Mouse (Mus musculus) small intestine, adult 2 months (tissue): ENCODE results near the gene Pam16. TPM values are rescaled to one million over a fixed set of nuclear protein-coding genes. Genes with fewer than 3 reads are reported as not detected.

Source experiments
- H3K27ac ChIP-seq: fragments of 200-500 bp; 2 replicates; pipeline ENCODE4 v1.5.1; 2012; ENCODE audit warnings: low read depth, low read length, control low read depth, inconsistent platforms; ENCODE audit not compliant: insufficient read depth
- H3K27me3 ChIP-seq: fragments of 200-500 bp; 2 replicates; pipeline ENCODE4 v1.6.1; 2012; ENCODE audit warnings: mild to moderate bottlenecking, moderate library complexity, low read length, inconsistent platforms; ENCODE audit not compliant: control insufficient read depth, insufficient read depth
- H3K36me3 ChIP-seq: fragments of 200-500 bp; 2 replicates; pipeline ENCODE4 v1.6.1; 2012; ENCODE audit warnings: mild to moderate bottlenecking, low read length, control low read depth, inconsistent platforms; ENCODE audit not compliant: control insufficient read depth, insufficient read depth
- H3K4me1 ChIP-seq: fragments of 200-500 bp; 2 replicates; pipeline ENCODE4 v1.6.1; 2012; ENCODE audit warnings: low read length, inconsistent platforms, mixed read lengths; ENCODE audit not compliant: control insufficient read depth, insufficient read depth, insufficient read length
- H3K4me3 ChIP-seq: fragments of 200-500 bp; 2 replicates; pipeline ENCODE4 v1.5.1; 2012; ENCODE audit warnings: low read depth, mild to moderate bottlenecking, control low read depth, inconsistent platforms, low read length, moderate library complexity
- CTCF ChIP-seq: fragments of 200-500 bp; IDR thresholded peaks from 2 replicates; pipeline ENCODE4 v1.5.1; 2012; ENCODE audit warnings: low read depth, mild to moderate bottlenecking, control low read depth, inconsistent platforms, low read length, moderate library complexity, mixed read lengths; ENCODE audit not compliant: insufficient replicate concordance, insufficient read length; ENCODE audit errors: extremely low read depth
- POLR2A ChIP-seq: fragments of 200-500 bp; IDR thresholded peaks from 2 replicates; pipeline ENCODE4 v1.6.1; 2012; ENCODE audit warnings: low read depth, mild to moderate bottlenecking, control low read depth, inconsistent platforms, low read length, moderate library complexity
- WGBS: fragments of 180-500 bp; shearing (Covaris S2); methylation state at CpG from one replicate; pipeline ENCODE4 v1.1.7; 2018; 5-methylcytosine and 5-hydroxymethylcytosine counted together
- polyA plus RNA-seq: library from polyadenylated mRNA; depleted of rRNA; stranded (reverse); fragments of >200 nt; gene quantifications from 2 replicates; pipeline ENCODE4 v1.2.3, GENCODE M21; 2012

The Pam16 gene
- polyA plus RNA-seq, 1 experiment, result 8.7 TPM

DNA sequence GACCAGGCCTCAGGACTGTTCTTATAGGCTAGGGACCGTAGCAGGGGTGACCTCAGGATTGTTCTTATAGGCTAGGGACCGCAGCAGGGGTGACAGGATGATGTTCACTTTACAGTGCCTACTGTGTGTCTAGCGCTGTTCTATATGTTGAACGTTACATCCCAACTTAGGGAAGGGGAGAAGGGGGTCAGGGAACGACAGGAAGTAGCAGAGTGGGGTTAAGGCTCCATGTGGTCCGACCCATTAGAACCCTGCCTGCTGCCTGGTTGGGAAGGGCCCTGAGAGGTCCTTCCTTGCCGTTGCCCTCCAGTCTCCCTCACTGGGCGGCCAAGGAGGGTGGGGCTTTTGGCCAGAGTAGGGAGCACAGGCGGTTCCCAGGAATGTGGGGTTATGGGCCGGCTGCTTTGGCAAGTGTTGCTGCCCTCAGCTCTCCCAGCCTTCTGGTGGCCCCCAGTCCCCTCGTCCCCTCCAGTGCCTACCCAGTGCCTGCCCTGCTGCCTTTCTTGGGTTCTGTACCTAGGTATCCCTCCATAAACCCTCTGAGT, 20.4 kb downstream of the Pam16 start:
- Histone ChIP-seq H3K4me3 (no peak overlapping the region), H3K36me3 (no peaks in the 10 kb centered on the region), H3K27me3 (no peaks in the 10 kb centered on the region), H3K4me1 (peaks cover 34% of the 10 kb centered on the region), H3K27ac (no peak overlapping the region)
- TF ChIP-seq POLR2A (no peak), CTCF (no peak)
- 70% methylated on average over 11 of the region's 11 CpGs for WGBS

DNA sequence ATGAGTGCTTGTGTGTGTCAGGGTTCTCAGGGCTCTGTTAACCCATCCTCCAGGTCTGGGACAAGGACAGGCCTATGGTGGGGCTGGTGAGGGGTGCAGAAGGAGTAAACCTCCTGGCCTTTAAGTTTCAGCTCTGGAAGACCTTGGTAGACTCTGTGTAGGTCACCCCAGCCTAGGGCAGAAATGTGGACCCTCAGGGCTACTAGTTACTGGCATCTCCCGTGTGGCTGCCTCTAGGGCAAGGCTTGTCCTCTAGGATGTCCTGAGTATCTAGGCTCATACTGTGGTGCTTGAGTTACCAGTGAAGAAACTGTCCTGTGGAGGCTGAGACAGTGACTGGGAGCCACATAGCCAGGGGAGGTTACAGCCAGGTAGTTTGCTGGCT, 21.3 kb downstream of the Pam16 start:
- no peak for TF ChIP-seq CTCF
- no peak for TF ChIP-seq POLR2A
- Histone ChIP-seq H3K4me1 (peaks cover 34% of the 10 kb centered on the region), H3K27ac (no peak overlapping the region), H3K27me3 (no peaks in the 10 kb centered on the region), H3K36me3 (no peaks in the 10 kb centered on the region), H3K4me3 (no peak overlapping the region)
- 84% methylated on average over 1 of the region's 1 CpGs for whole genome bisulfite sequencing

DNA sequence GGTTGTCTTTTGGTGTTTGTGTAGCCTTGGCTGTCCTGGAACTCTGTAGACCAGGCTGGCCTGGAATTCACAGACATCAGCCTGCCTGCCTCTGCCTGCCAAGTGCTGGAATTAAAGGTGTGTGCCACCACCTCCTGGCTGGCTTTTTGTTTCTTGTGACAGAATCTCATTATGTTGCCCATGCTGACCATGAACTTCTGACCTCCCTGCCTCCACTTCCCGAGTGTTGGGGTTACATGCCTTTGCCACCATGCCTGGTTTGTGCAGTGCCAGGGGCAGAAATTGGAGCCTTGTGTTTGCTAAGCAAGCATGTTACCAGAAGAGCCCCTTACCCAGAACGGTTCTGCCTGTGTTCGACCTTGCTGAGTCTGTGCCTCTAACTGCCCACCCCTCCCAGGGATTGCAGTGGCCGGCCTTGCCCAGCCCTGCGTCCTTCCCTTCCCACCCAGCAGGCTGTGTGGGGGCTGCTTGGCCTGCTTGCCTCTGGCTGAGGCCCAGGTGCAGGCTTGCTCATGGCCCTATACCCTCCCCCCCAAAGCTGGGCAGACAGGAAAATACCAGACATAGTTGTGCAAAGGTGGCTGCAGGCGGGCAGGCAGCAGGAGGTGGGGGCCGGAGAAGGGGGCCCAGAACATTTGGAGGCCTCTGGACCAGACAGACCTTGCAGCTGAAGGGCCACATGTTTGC, 21.9 kb downstream of the Pam16 start:
- H3K27ac ChIP-seq, result no peak overlapping the region

DNA sequence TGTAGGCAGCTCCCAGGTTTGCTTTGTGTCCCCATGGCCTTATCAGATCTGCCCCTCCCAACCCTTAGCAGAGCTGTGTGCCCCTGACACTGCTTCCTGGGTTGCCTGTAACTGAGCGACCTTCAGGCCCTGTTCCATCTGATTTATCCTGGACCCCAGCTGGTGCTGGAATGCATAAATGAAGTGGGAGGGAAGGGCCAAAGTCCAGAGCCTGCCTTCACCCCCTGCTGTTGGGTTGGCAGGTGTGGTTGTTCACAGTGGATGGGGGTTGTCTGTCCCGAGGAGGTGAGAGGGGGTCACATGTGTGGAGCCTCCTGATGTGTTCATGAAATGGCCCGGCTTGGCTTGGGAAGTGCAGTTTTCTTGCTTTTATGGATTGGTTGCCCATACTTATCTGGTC, 22.6 kb downstream of the Pam16 start:
- Histone ChIP-seq H3K27ac (no peak overlapping the region), H3K4me3 (no peak overlapping the region), H3K27me3 (no peaks in the 10 kb centered on the region), H3K36me3 (no peaks in the 10 kb centered on the region), H3K4me1 (peaks cover 31% of the 10 kb centered on the region)
- no peak for TF ChIP-seq CTCF
- TF ChIP-seq POLR2A, result no peak
- WGBS, result 15% methylated on average over 3 of the region's 3 CpGs

More for the DNA sequence above, 21.9 kb downstream of the Pam16 start:
- H3K4me3 ChIP-seq, result no peak overlapping the region
- WGBS, result 73% methylated on average over 7 of the region's 7 CpGs
- TF ChIP-seq CTCF, result no peak
- no peak for TF ChIP-seq POLR2A
- H3K4me1 ChIP-seq, result peaks cover 34% of the 10 kb centered on the region
- H3K36me3 ChIP-seq, result no peaks in the 10 kb centered on the region
- H3K27me3 ChIP-seq, result no peaks in the 10 kb centered on the region

DNA sequence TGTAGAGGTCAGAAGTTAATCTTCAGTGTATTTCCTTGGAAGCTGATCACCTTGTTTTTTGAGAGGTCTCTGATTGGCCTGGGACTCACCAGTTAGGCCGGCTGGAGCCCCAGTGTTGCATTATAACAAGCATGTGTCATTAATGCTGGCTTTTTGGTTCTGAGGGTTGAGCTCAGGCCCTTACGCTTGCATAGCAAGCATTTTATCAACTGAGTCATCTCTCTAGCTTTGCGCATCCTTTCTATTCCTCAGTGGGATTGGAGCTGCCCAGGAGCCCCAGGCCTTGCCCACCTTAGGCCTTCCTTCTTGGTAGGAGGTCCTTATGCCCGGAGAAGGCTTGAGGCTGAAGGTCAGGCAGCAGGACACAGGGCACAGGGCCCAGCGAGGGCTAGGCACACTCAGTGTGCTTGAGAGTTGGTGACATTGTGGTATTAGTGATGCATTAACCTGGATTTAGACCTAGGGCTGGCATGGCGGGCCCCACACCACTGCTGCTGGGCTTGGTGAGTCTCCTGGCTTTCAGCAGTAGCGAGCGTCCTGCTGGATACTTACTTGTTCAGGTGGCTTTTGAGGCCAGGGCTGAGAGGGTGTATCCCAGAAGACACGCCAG, 24.0 kb downstream of the Pam16 start:
- H3K27ac ChIP-seq, result no peak overlapping the region
- H3K36me3 ChIP-seq, result no peaks in the 10 kb centered on the region
- H3K4me1 ChIP-seq, result peaks cover 18% of the 10 kb centered on the region
- TF ChIP-seq POLR2A, result no peak
- TF ChIP-seq CTCF, result no peak
- WGBS, result 85% methylated on average over 9 of the region's 9 CpGs
- no peak overlapping the region for H3K4me3 ChIP-seq
- H3K27me3 ChIP-seq, result no peaks in the 10 kb centered on the region

DNA sequence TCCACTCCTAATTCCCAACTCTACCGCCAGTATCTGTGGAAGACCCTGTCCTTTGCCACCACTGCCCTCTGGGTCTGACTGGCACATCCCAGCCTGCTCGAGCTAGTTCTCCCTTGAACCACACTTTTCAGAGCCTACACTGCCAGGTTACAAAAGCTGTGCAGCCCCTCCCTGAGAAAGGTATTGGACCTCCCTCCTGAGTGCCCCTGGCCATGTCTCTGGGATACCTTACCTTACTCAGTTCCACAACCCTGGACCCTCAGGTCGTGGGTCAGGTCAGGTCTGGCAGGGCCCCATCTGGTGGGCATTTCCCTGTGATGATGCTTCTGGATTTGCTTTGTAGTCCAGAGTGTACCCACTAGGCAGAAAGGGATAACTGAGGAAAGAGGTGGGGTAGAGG, 25.2 kb downstream of the Pam16 start:
- 78% methylated on average over 3 of the region's 3 CpGs for WGBS
- Histone ChIP-seq H3K27me3 (peaks cover 4% of the 10 kb centered on the region; the same call in 1 of the 2 replicates), H3K36me3 (no peaks in the 10 kb centered on the region), H3K27ac (no peak overlapping the region), H3K4me3 (no peak overlapping the region), H3K4me1 (peaks cover 17% of the 10 kb centered on the region)
- TF ChIP-seq POLR2A (no peak), CTCF (no peak)

DNA sequence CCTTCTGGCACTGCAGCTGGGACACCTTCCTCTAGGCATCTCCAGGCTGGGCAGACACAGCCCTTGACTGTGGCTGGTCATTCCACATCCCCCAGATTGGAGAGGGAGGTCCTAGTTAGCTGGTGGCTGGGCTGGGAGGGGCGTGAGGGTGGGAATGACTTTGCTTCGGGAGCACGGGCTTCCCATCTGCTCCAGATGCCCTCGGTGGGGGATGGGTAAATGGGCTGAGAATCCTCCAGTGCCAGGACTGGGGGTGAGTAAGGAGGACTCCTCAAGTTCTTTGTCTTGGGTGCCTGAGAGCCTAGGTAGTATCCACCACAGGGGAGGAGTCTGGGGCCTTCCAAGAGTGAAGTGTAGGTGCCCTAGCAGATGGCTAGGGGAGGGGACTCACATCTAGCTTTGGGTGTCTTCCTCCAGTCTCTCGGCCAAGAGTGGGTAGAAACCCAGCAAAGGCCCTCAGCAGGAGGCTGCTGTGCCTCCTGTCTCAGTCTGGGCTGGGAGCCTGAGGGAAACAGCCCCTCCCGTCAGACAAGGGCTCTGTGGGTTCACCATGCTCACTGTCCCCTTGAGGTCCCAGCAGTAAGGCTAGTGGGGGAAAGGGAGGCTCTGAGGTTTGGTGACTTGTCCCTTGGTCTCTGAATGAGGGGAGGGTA, 25.8 kb downstream of the Pam16 start:
- peaks cover 17% of the 10 kb centered on the region for H3K4me1 ChIP-seq
- H3K4me3 ChIP-seq, result no peak overlapping the region
- H3K27me3 ChIP-seq, result peaks cover 10% of the 10 kb centered on the region
- no peak overlapping the region for H3K27ac ChIP-seq
- no peaks in the 10 kb centered on the region for H3K36me3 ChIP-seq
- 57% methylated on average over 6 of the region's 6 CpGs for WGBS
- TF ChIP-seq CTCF, result no peak
- no peak for TF ChIP-seq POLR2A
